Mouse (Mus musculus) kidney, postnatal 0 days (tissue): ENCODE measurements around the gene Lrrk2. TPM values are rescaled to one million over a fixed set of nuclear protein-coding genes. Genes with fewer than 3 reads are reported as not detected.

ENCODE experiments used
- ATAC-seq: fragments of 200-750 bp; cut with Nextera tagmentation; replicated peaks from 2 replicates; pipeline ENCODE4 v1.8.0; 2017; ENCODE audit warnings: low read depth, moderate number of reproducible peaks, moderate TSS enrichment, moderate library complexity; ENCODE audit not compliant: low FRiP score
- DNase-seq: peaks from one replicate; pipeline ENCODE4 v3.0.0-alpha.2; 2016; ENCODE audit warnings: low spot score
- H3K27ac ChIP-seq: fragments of 300-500 bp; sonication (generic); 2 replicates; pipeline ENCODE4 v1.5.1; 2014; ENCODE audit warnings: mild to moderate bottlenecking
- H3K27me3 ChIP-seq: fragments of 300-500 bp; sonication (generic); 2 replicates; pipeline ENCODE4 v1.6.1; 2014; ENCODE audit warnings: low read length, mixed read lengths; ENCODE audit not compliant: insufficient read depth
- H3K36me3 ChIP-seq: fragments of 300-500 bp; sonication (generic); 2 replicates; pipeline ENCODE4 v1.6.1; 2014; ENCODE audit warnings: low read length, mixed read lengths; ENCODE audit not compliant: insufficient read depth
- H3K4me1 ChIP-seq: fragments of 300-500 bp; sonication (generic); replicated peaks from 2 replicates; pipeline ENCODE4 v1.6.1; 2014; ENCODE audit warnings: antibody characterized with exemption, low read length, mixed read lengths; ENCODE audit not compliant: insufficient read depth
- H3K4me2 ChIP-seq: fragments of 300-500 bp; sonication (generic); 2 replicates; pipeline ENCODE4 v1.6.1; 2014; ENCODE audit warnings: mild to moderate bottlenecking, low read length, moderate library complexity, mixed read lengths
- H3K4me3 ChIP-seq: fragments of 300-500 bp; sonication (generic); replicated peaks from 2 replicates; pipeline ENCODE4 v1.5.1; 2014; ENCODE audit warnings: low read depth, low read length
- H3K9ac ChIP-seq: fragments of 300-500 bp; sonication (generic); 2 replicates; pipeline ENCODE4 v1.6.1; 2014; ENCODE audit warnings: low read depth, low read length
- H3K9me3 ChIP-seq: fragments of 300-500 bp; sonication (generic); replicated peaks from 2 replicates; pipeline ENCODE4 v1.6.1; 2016; ENCODE audit warnings: low read length, inconsistent platforms, mixed read lengths
- CTCF ChIP-seq: IDR thresholded peaks from 2 replicates; pipeline ENCODE4 v1.5.1; 2016; ENCODE audit warnings: antibody characterized with exemption, low read depth, mild to moderate bottlenecking, moderate library complexity
- WGBS: fragments of 180-500 bp; shearing (Covaris S2); extraction: QIAGEN DNeasy Blood & Tissue Kit; methylation state at CpG from one replicate; pipeline ENCODE4 v1.1.7; 2014; 5-methylcytosine and 5-hydroxymethylcytosine counted together
- polyA plus RNA-seq: library from polyadenylated mRNA; unstranded; fragments of >200 nt; fragmentation: Nextera tagmentation; extraction: Ambion mirVana; gene quantifications from 2 replicates; pipeline ENCODE4 v1.2.1, GENCODE M21; 2015

Lrrk2 gene
- polyA plus RNA-seq, 1 experiment from 2014 or later = 11.3 TPM

- H3K9me3 ChIP-seq = no peaks in the 10 kb centered on the region
- H3K27me3 ChIP-seq = no peaks in the 10 kb centered on the region
- H3K27ac ChIP-seq = peak overlapping the region; percentile 31; the same call in 1 of the 2 replicates
- DNase-seq (peak; percentile 32), ATAC-seq (peak; percentile 33; the same call in 1 of the 2 replicates)
- WGBS = 49% methylated on average over 8 of the region's 8 CpGs
- no peak overlapping the region for H3K9ac ChIP-seq
- peaks cover 8% of the 10 kb centered on the region; the same call in 1 of the 2 replicates for H3K36me3 ChIP-seq
- H3K4me3 ChIP-seq = no peak overlapping the region
- no peaks in the 10 kb centered on the region for H3K4me1 ChIP-seq
- H3K4me2 ChIP-seq = no peak overlapping the region
- peak; percentile 31; the same call in 1 of the 2 replicates for TF ChIP-seq CTCF
Observed at GRCm38 (mm10) chr15:91702991-91703715, 30.2 kb downstream of the Lrrk2 start.

- WGBS = 71% methylated on average over 7 of the region's 7 CpGs
- H3K9me3 ChIP-seq = no peaks in the 10 kb centered on the region
- no peaks in the 10 kb centered on the region for H3K4me1 ChIP-seq
- TF ChIP-seq CTCF = no peak
- no peak overlapping the region for H3K9ac ChIP-seq
- no peak overlapping the region for H3K4me2 ChIP-seq
- H3K4me3 ChIP-seq = no peak overlapping the region
- peaks cover 8% of the 10 kb centered on the region; the same call in 1 of the 2 replicates for H3K36me3 ChIP-seq
- no peaks in the 10 kb centered on the region for H3K27me3 ChIP-seq
- ATAC-seq (no peak; the same call in 1 of the 2 replicates), DNase-seq (peak; percentile 14)
- no peak overlapping the region for H3K27ac ChIP-seq
Observed at GRCm38 (mm10) chr15:91704091-91704490, 31.1 kb downstream of the Lrrk2 start.

GRCm38 (mm10) chr15:91709207-91710130, 36.5 kb downstream of the Lrrk2 start:
- Histone ChIP-seq H3K4me3 (no peak overlapping the region), H3K27ac (no peak overlapping the region), H3K27me3 (no peaks in the 10 kb centered on the region), H3K9ac (no peak overlapping the region), H3K36me3 (peaks cover 8% of the 10 kb centered on the region; the same call in 1 of the 2 replicates), H3K4me2 (peak overlapping the region; percentile 42), H3K4me1 (no peaks in the 10 kb centered on the region), H3K9me3 (no peaks in the 10 kb centered on the region)
- 44% methylated on average over 29 of the region's 29 CpGs for WGBS
- peak; percentile 47 for TF ChIP-seq CTCF
- ATAC-seq (peak; percentile 46; the same call in 1 of the 2 replicates), DNase-seq (peak; percentile 5)

- H3K9ac ChIP-seq = no peak overlapping the region
- H3K9me3 ChIP-seq = no peaks in the 10 kb centered on the region
- WGBS = 83% methylated on average over 14 of the region's 14 CpGs
- no peaks in the 10 kb centered on the region for H3K36me3 ChIP-seq
- H3K4me1 ChIP-seq = no peaks in the 10 kb centered on the region
- H3K27ac ChIP-seq = no peak overlapping the region
- H3K4me2 ChIP-seq = no peak overlapping the region
- H3K27me3 ChIP-seq = no peaks in the 10 kb centered on the region
- TF ChIP-seq CTCF = no peak
- ATAC-seq (no peak), DNase-seq (no peak)
- no peak overlapping the region for H3K4me3 ChIP-seq
Observed at GRCm38 (mm10) chr15:91735216-91735922, 62.4 kb downstream of the Lrrk2 start.

GRCm38 (mm10) chr15:91736791-91737533, 64.0 kb downstream of the Lrrk2 start:
- H3K4me2 ChIP-seq = no peak overlapping the region
- no peak overlapping the region for H3K4me3 ChIP-seq
- no peak overlapping the region for H3K9ac ChIP-seq
- ATAC-seq (no peak), DNase-seq (peak; percentile 76)
- no peaks in the 10 kb centered on the region for H3K27me3 ChIP-seq
- no peak overlapping the region for H3K27ac ChIP-seq
- WGBS = 42% methylated on average over 15 of the region's 15 CpGs
- no peaks in the 10 kb centered on the region for H3K9me3 ChIP-seq
- no peaks in the 10 kb centered on the region for H3K36me3 ChIP-seq
- TF ChIP-seq CTCF = peak; percentile 84
- H3K4me1 ChIP-seq = no peaks in the 10 kb centered on the region
